Mouse (Mus musculus): ENCODE measurements around the gene U2af1l4. TPM values are rescaled to one million over a fixed set of nuclear protein-coding genes. Genes with fewer than 3 reads are reported as not detected.

The U2af1l4 gene
- polyA plus RNA-seq, 1 experiment: 59.1 TPM

DNA sequence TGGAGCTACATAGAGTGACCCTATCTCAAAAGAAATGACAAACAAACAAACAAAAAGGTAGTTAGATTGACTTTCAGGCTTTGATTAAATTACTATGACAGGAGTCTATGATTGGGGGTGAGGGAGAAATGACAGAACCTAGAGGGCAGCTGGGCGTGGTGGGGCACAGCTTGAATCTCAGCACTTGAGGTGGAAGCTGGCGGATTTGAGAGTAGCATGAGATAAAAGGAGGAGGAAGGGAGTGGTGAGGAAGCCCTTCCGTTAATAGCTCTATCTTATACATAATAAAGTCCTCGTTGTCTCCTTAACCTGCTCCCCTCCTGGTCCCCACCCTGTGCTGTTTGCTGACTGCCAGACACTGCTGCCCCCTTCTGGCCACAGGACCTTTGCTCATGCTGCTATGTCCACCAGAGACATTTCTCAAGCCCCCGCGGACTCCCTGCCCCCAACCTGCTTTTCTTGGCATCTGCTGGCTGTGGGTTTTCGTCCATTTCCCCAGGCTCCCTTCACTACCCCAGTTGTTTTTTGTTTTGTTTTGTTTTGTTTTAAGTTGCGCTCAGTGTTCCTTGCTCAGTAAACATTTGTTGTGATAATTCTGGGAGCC lies 44.7 kb downstream of the U2af1l4 start:
- Histone ChIP-seq H3K27ac (replicated peaks; ENCODE audit: low read depth, low read length) (no peak overlapping the region), H3K4me3 (ENCODE audit: insufficient read depth, low read depth, low read length) (no peak overlapping the region), H3K4me1 (ENCODE audit: control insufficient read depth, insufficient read depth, insufficient read length, low read length) (no peaks in the 10 kb centered on the region)

DNA sequence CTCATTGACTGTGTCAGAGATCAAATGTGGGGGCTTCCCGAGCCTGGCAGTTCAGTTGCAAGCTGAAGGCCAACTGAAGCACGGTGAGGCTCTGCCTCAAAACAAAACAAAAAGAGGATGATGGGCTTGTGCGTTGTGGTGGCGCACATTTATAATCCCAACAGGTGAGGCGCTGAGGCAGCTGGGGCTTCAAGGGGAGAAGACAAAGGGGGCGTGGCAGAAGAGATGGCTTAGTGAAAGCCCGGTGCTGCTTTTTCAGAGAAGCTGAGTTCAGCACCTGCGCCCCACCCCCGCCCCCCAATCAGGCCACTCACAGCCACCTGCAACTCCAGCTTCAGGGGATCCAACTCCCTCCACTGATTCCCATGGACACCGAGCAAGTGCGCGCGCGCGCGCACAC lies 45.4 kb downstream of the U2af1l4 start:
- H3K4me1 ChIP-seq (ENCODE audit: control insufficient read depth, insufficient read depth, insufficient read length, low read length): no peaks in the 10 kb centered on the region
- H3K27ac ChIP-seq (replicated peaks; ENCODE audit: low read depth, low read length): no peak overlapping the region
- no peak overlapping the region for H3K4me3 ChIP-seq (ENCODE audit: insufficient read depth, low read depth, low read length)

DNA sequence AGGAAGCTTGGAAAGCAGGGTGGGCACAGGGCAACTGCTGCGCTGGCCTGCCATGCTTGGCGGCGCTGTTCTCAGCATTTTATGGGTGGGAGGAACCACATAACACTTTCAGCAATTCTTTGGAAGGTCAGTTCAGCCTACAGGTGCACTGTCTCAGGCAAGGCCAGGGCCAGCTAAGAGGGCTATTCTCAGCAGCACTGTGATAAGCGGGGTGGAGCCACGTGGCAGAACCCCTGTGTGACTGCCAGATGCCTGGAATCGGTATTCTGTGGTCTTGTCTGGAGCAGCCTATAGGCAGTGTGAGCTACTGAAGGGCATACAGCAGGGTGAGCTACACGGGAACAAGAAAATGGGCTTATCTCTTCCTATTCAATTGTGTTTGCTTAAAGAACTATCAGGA lies 46.9 kb downstream of the U2af1l4 start:
- no peaks in the 10 kb centered on the region for H3K4me1 ChIP-seq (ENCODE audit: control insufficient read depth, insufficient read depth, insufficient read length, low read length)
- no peak overlapping the region for H3K27ac ChIP-seq (replicated peaks; ENCODE audit: low read depth, low read length)
- no peak overlapping the region for H3K4me3 ChIP-seq (ENCODE audit: insufficient read depth, low read depth, low read length)

DNA sequence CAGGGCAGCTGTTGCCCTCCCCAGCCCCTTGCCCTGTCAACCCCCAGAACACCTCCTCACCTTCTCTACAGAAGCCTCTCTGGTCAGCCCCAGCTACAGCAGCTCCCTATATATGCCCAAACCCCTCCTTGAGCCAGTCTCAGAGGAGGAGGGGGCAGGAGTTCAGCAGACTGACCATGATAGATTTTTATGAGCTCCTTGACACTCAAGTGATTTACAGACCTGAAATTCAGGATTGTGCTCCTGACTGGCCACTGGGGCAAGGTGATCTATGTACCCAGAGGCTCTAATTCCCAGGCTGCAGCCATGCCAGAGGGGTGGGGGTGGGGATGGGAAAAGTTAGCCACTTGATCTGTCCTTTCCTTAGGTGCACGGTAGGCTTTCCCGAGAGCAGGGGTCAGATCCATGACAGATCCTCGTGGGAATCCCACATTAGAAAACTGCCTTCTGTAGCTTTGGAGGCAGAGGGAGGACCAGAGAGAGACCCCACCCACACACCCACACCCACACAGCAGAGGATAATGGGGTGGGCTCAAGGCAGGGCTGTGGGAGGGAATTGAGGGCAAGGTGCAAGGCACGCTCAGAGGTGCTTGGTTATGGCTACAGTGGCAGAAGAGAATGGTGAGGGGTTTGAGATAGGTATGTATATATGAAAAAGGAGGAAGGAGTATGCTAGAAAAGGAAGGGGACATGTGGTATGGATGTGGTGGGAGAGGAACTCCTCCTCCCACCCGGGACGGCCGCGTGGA lies 49.7 kb downstream of the U2af1l4 start, which contains the start of gene Upk1a:
Gene Upk1a (minus strand): TSS at position 194 of the 749 bp plus-strand sequence.
- Histone ChIP-seq H3K27ac (replicated peaks; ENCODE audit: low read depth, low read length) (no peak within 1 kb of the TSS), H3K4me3 (ENCODE audit: insufficient read depth, low read depth, low read length) (no peak within 1 kb of the TSS)

DNA sequence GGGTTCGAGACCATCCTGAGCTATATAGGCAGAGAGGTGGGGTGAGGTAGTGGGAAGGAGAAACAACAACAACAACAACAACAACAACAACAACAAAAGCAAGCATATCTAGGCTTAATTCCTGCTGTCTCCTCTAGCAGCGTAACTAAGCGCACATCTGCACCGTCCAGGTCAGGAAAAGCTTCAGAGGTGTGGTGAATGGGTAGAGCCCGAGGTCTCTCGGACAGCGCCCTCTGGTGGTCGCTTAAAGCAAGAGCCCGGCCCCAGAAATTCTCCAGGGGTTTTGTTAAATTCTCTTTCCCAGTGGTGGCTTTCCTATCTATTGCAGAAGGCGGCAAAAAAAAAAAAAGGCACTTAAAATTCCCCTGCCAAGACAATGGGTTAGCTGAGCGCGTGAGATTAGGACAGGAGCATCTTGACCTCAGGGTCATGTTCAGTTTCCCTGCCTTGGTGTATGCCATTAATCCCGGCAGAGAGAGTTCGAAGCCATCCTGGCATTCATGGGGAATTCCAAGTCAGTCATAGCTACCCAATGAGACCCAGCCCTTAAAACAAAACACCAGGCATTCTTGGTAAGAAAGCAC lies 50.5 kb downstream of the U2af1l4 start:
- no peaks in the 10 kb centered on the region for H3K4me1 ChIP-seq (ENCODE audit: control insufficient read depth, insufficient read depth, insufficient read length, low read length)
- H3K4me3 ChIP-seq (ENCODE audit: insufficient read depth, low read depth, low read length): no peak overlapping the region
- H3K27ac ChIP-seq (replicated peaks; ENCODE audit: low read depth, low read length): no peak overlapping the region

More for the DNA sequence above, 49.7 kb downstream of the U2af1l4 start, which contains the start of gene Upk1a:
- no peaks in the 10 kb centered on the region for H3K4me1 ChIP-seq (ENCODE audit: control insufficient read depth, insufficient read depth, insufficient read length, low read length)

DNA sequence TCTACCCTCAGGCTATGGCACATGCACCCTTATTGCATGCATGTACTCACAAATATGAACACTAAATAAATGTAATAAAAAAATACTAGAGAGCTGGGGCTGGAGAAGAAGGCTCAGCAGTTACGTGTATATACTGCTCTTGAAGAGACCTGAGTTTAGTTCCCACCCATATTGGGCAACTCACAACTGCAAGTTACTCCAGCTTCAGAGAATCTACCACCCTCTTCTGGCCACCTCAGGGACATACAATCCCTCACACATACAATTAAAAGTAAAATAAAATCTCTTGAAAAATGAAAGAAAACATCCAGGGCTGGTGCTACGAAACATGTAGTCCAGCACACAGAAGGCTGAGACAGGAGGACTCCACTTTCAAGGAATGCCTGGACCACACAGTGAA lies 51.4 kb downstream of the U2af1l4 start:
- Histone ChIP-seq H3K4me1 (ENCODE audit: control insufficient read depth, insufficient read depth, insufficient read length, low read length) (no peaks in the 10 kb centered on the region), H3K27ac (replicated peaks; ENCODE audit: low read depth, low read length) (no peak overlapping the region), H3K4me3 (ENCODE audit: insufficient read depth, low read depth, low read length) (no peak overlapping the region)

Other genes with a start within 250 kb of the U2af1l4 start
- gene Syne4, start 248.5 kb upstream of the U2af1l4 start, polyA plus RNA-seq (2012; ENCODE audit: insufficient read depth, insufficient read length, missing spikeins): not detected in 2 replicates
- gene E130208F15Rik, start 241.6 kb upstream of the U2af1l4 start, polyA plus RNA-seq (2012; ENCODE audit: insufficient read depth, insufficient read length, missing spikeins): 1.6 and 2.0 TPM in 2 replicates
- gene Sdhaf1, start 239.4 kb upstream of the U2af1l4 start, polyA plus RNA-seq (2012; ENCODE audit: insufficient read depth, insufficient read length, missing spikeins): 18.1 and 22.7 TPM in 2 replicates
- 0.67 and 2.4 TPM in 2 replicates for gene Lrfn3, start 200.5 kb upstream of the U2af1l4 start, polyA plus RNA-seq (2012; ENCODE audit: insufficient read depth, insufficient read length, missing spikeins)
- 34.6 and 43.0 TPM in 2 replicates for gene Tyrobp, start 149.5 kb upstream of the U2af1l4 start, polyA plus RNA-seq (2012; ENCODE audit: insufficient read depth, insufficient read length, missing spikeins)
- gene Hcst, start 143.4 kb upstream of the U2af1l4 start, polyA plus RNA-seq (2012; ENCODE audit: insufficient read depth, insufficient read length, missing spikeins): 2.5 and 2.8 TPM in 2 replicates
- gene Nfkbid, start 141.6 kb upstream of the U2af1l4 start, polyA plus RNA-seq (2012; ENCODE audit: insufficient read depth, insufficient read length, missing spikeins): 0.67 and 1.6 TPM in 2 replicates
- gene Aplp1, start 117.8 kb upstream of the U2af1l4 start, polyA plus RNA-seq (2012; ENCODE audit: insufficient read depth, insufficient read length, missing spikeins): 0.44 and 0.92 TPM in 2 replicates
- not detected in 2 replicates for gene Kirrel2, start 105.6 kb upstream of the U2af1l4 start, polyA plus RNA-seq (2012; ENCODE audit: insufficient read depth, insufficient read length, missing spikeins)
- gene Nphs1, start 105.0 kb upstream of the U2af1l4 start, polyA plus RNA-seq (2012; ENCODE audit: insufficient read depth, insufficient read length, missing spikeins): not detected in 2 replicates
- not detected in 2 replicates for gene Prodh2, start 69.7 kb upstream of the U2af1l4 start, polyA plus RNA-seq (2012; ENCODE audit: insufficient read depth, insufficient read length, missing spikeins)
- gene Arhgap33, start 28.2 kb upstream of the U2af1l4 start, polyA plus RNA-seq (2012; ENCODE audit: insufficient read depth, insufficient read length, missing spikeins): 0.40 TPM in 1 of 2 replicates, not detected in the other
- gene Hspb6, start 11.1 kb upstream of the U2af1l4 start, polyA plus RNA-seq (2012; ENCODE audit: insufficient read depth, insufficient read length, missing spikeins): 49.1 and 64.2 TPM in 2 replicates
- 0.95 and 4.2 TPM in 2 replicates for gene Proser3, start 11.0 kb upstream of the U2af1l4 start, polyA plus RNA-seq (2012; ENCODE audit: insufficient read depth, insufficient read length, missing spikeins)
- gene Lin37, start 3.5 kb upstream of the U2af1l4 start, polyA plus RNA-seq (2012; ENCODE audit: insufficient read depth, insufficient read length, missing spikeins): 19.5 and 23.1 TPM in 2 replicates
- 0.91 and 5.5 TPM in 2 replicates for gene Gm49396, start within 50 bp of the U2af1l4 start, polyA plus RNA-seq (2012; ENCODE audit: insufficient read depth, insufficient read length, missing spikeins)
- 177 and 187 TPM in 2 replicates for gene Psenen, start 326 bp downstream of the U2af1l4 start, polyA plus RNA-seq (2012; ENCODE audit: insufficient read depth, insufficient read length, missing spikeins)
- gene Igflr1, start 2.1 kb downstream of the U2af1l4 start, polyA plus RNA-seq (2012; ENCODE audit: insufficient read depth, insufficient read length, missing spikeins): not detected in 2 replicates
- gene Kmt2b, start 25.4 kb downstream of the U2af1l4 start, polyA plus RNA-seq (2012; ENCODE audit: insufficient read depth, insufficient read length, missing spikeins): 7.1 and 16.1 TPM in 2 replicates
- gene Zbtb32, start 35.6 kb downstream of the U2af1l4 start, polyA plus RNA-seq (2012; ENCODE audit: insufficient read depth, insufficient read length, missing spikeins): not detected in 2 replicates
- not detected in 2 replicates for gene Upk1a, start 49.5 kb downstream of the U2af1l4 start, polyA plus RNA-seq (2012; ENCODE audit: insufficient read depth, insufficient read length, missing spikeins)
- 5,485 and 5,752 TPM in 2 replicates for gene Cox6b1, start 62.9 kb downstream of the U2af1l4 start, polyA plus RNA-seq (2012; ENCODE audit: insufficient read depth, insufficient read length, missing spikeins)
- gene Etv2, start 72.6 kb downstream of the U2af1l4 start, polyA plus RNA-seq (2012; ENCODE audit: insufficient read depth, insufficient read length, missing spikeins): not detected in 2 replicates
- 24.5 and 39.6 TPM in 2 replicates for gene Rbm42, start 87.0 kb downstream of the U2af1l4 start, polyA plus RNA-seq (2012; ENCODE audit: insufficient read depth, insufficient read length, missing spikeins)
- gene Haus5, start 101.7 kb downstream of the U2af1l4 start, polyA plus RNA-seq (2012; ENCODE audit: insufficient read depth, insufficient read length, missing spikeins): 2.3 and 2.9 TPM in 2 replicates
- gene Pmis2, start 108.3 kb downstream of the U2af1l4 start, polyA plus RNA-seq (2012; ENCODE audit: insufficient read depth, insufficient read length, missing spikeins): not detected in 2 replicates
- not detected in 2 replicates for gene 2200002J24Rik, start 135.6 kb downstream of the U2af1l4 start, polyA plus RNA-seq (2012; ENCODE audit: insufficient read depth, insufficient read length, missing spikeins)
- not detected in 2 replicates for gene Atp4a, start 148.9 kb downstream of the U2af1l4 start, polyA plus RNA-seq (2012; ENCODE audit: insufficient read depth, insufficient read length, missing spikeins)
- 209 and 275 TPM in 2 replicates for gene Tmem147, start 166.2 kb downstream of the U2af1l4 start, polyA plus RNA-seq (2012; ENCODE audit: insufficient read depth, insufficient read length, missing spikeins)
- gene Gapdhs, start 180.4 kb downstream of the U2af1l4 start, polyA plus RNA-seq (2012; ENCODE audit: insufficient read depth, insufficient read length, missing spikeins): not detected in 2 replicates
- 12.3 and 18.2 TPM in 2 replicates for gene Sbsn, start 188.2 kb downstream of the U2af1l4 start, polyA plus RNA-seq (2012; ENCODE audit: insufficient read depth, insufficient read length, missing spikeins)
- 7.4 and 7.8 TPM in 2 replicates for gene Dmkn, start 200.5 kb downstream of the U2af1l4 start, polyA plus RNA-seq (2012; ENCODE audit: insufficient read depth, insufficient read length, missing spikeins)
- gene Krtdap, start 224.6 kb downstream of the U2af1l4 start, polyA plus RNA-seq (2012; ENCODE audit: insufficient read depth, insufficient read length, missing spikeins): 11.5 and 15.2 TPM in 2 replicates

Measured in brown adipose tissue, adult 24 weeks (tissue).